Mouse (Mus musculus): ENCODE measurements at regions not wholly inside any gene's neighbourhood (a gene's known extent, or its start where the extent isn't known, plus 50 kb on each side); places are given as distances from the start of the nearest gene placed in this dataset.

- ATAC-seq (replicated peaks; ENCODE audit: extremely low read depth, insufficient read depth, low FRiP score), result no peak
- no peak overlapping the region for H3K4me3 ChIP-seq (ENCODE audit: low read length)
These were observed 322.0 kb upstream of the Itga1 start for GRCm38 (mm10) chr13:115423761-115424160.

GRCm38 (mm10) chr13:115421483-115421882 lies 319.7 kb upstream of the Itga1 start:
- Histone ChIP-seq H3K36me3 (ENCODE audit: control insufficient read depth, insufficient read depth) (no peaks in the 10 kb centered on the region), H3K9me3 (replicated peaks; ENCODE audit: control insufficient read depth, low read length) (no peaks in the 10 kb centered on the region), H3K27ac (ENCODE audit: low read length) (no peak overlapping the region), H3K9ac (ENCODE audit: low read length) (no peak overlapping the region), H3K27me3 (ENCODE audit: control insufficient read depth, insufficient read depth, low read length) (no peaks in the 10 kb centered on the region), H3K4me2 (ENCODE audit: low read depth, low read length) (no peak overlapping the region), H3K4me3 (ENCODE audit: low read length) (no peak overlapping the region), H3K4me1 (ENCODE audit: control insufficient read depth, insufficient read depth, low read length) (no peaks in the 10 kb centered on the region)
- 50% methylated on average over 1 of the region's 1 CpGs for WGBS
- no peak for ATAC-seq (replicated peaks; ENCODE audit: extremely low read depth, insufficient read depth, low FRiP score)

More at GRCm38 (mm10) chr13:115423761-115424160, 322.0 kb upstream of the Itga1 start:
- H3K27me3 ChIP-seq (ENCODE audit: control insufficient read depth, insufficient read depth, low read length), result no peaks in the 10 kb centered on the region
- H3K4me2 ChIP-seq (ENCODE audit: low read depth, low read length), result no peak overlapping the region
- no peaks in the 10 kb centered on the region for H3K4me1 ChIP-seq (ENCODE audit: control insufficient read depth, insufficient read depth, low read length)
- 64% methylated on average over 3 of the region's 3 CpGs for WGBS
- H3K36me3 ChIP-seq (ENCODE audit: control insufficient read depth, insufficient read depth), result no peaks in the 10 kb centered on the region
- no peak overlapping the region for H3K27ac ChIP-seq (ENCODE audit: low read length)
- no peaks in the 10 kb centered on the region for H3K9me3 ChIP-seq (replicated peaks; ENCODE audit: control insufficient read depth, low read length)
- no peak overlapping the region for H3K9ac ChIP-seq (ENCODE audit: low read length)

GRCm38 (mm10) chr13:115417829-115418228 lies 316.1 kb upstream of the Itga1 start:
- Histone ChIP-seq H3K27me3 (ENCODE audit: control insufficient read depth, insufficient read depth, low read length) (no peaks in the 10 kb centered on the region), H3K27ac (ENCODE audit: low read length) (no peak overlapping the region), H3K36me3 (ENCODE audit: control insufficient read depth, insufficient read depth) (no peaks in the 10 kb centered on the region), H3K9ac (ENCODE audit: low read length) (no peak overlapping the region), H3K9me3 (replicated peaks; ENCODE audit: control insufficient read depth, low read length) (no peaks in the 10 kb centered on the region), H3K4me1 (ENCODE audit: control insufficient read depth, insufficient read depth, low read length) (no peaks in the 10 kb centered on the region), H3K4me2 (ENCODE audit: low read depth, low read length) (no peak overlapping the region), H3K4me3 (ENCODE audit: low read length) (no peak overlapping the region)
- WGBS, result 65% methylated on average over 4 of the region's 4 CpGs
- no peak for ATAC-seq (replicated peaks; ENCODE audit: extremely low read depth, insufficient read depth, low FRiP score)

- ATAC-seq (replicated peaks; ENCODE audit: extremely low read depth, insufficient read depth, low FRiP score), result no peak
These were observed 312.2 kb upstream of the Itga1 start for GRCm38 (mm10) chr13:115413721-115414531.

GRCm38 (mm10) chr13:115405916-115406315 lies 304.2 kb upstream of the Itga1 start:
- H3K27ac ChIP-seq (ENCODE audit: low read length), result no peak overlapping the region
- no peak for ATAC-seq (replicated peaks; ENCODE audit: extremely low read depth, insufficient read depth, low FRiP score)
- no peak overlapping the region for H3K9ac ChIP-seq (ENCODE audit: low read length)
- no peaks in the 10 kb centered on the region for H3K27me3 ChIP-seq (ENCODE audit: control insufficient read depth, insufficient read depth, low read length)
- no peaks in the 10 kb centered on the region for H3K4me1 ChIP-seq (ENCODE audit: control insufficient read depth, insufficient read depth, low read length)
- H3K4me2 ChIP-seq (ENCODE audit: low read depth, low read length), result no peak overlapping the region
- H3K36me3 ChIP-seq (ENCODE audit: control insufficient read depth, insufficient read depth), result no peaks in the 10 kb centered on the region
- 59% methylated on average over 1 of the region's 1 CpGs for WGBS
- H3K9me3 ChIP-seq (replicated peaks; ENCODE audit: control insufficient read depth, low read length), result no peaks in the 10 kb centered on the region
- H3K4me3 ChIP-seq (ENCODE audit: low read length), result no peak overlapping the region

More at GRCm38 (mm10) chr13:115413721-115414531, 312.2 kb upstream of the Itga1 start:
- Histone ChIP-seq H3K9me3 (replicated peaks; ENCODE audit: control insufficient read depth, low read length) (no peaks in the 10 kb centered on the region), H3K4me1 (ENCODE audit: control insufficient read depth, insufficient read depth, low read length) (no peaks in the 10 kb centered on the region), H3K27ac (ENCODE audit: low read length) (no peak overlapping the region), H3K4me2 (ENCODE audit: low read depth, low read length) (no peak overlapping the region), H3K4me3 (ENCODE audit: low read length) (no peak overlapping the region), H3K9ac (ENCODE audit: low read length) (no peak overlapping the region), H3K36me3 (ENCODE audit: control insufficient read depth, insufficient read depth) (no peaks in the 10 kb centered on the region), H3K27me3 (ENCODE audit: control insufficient read depth, insufficient read depth, low read length) (no peaks in the 10 kb centered on the region)
- WGBS, result 75% methylated on average over 9 of the region's 9 CpGs

GRCm38 (mm10) chr13:115400706-115401215 lies 299.0 kb upstream of the Itga1 start:
- Histone ChIP-seq H3K27ac (ENCODE audit: low read length) (no peak overlapping the region), H3K4me1 (ENCODE audit: control insufficient read depth, insufficient read depth, low read length) (no peaks in the 10 kb centered on the region), H3K9me3 (replicated peaks; ENCODE audit: control insufficient read depth, low read length) (no peaks in the 10 kb centered on the region), H3K36me3 (ENCODE audit: control insufficient read depth, insufficient read depth) (no peaks in the 10 kb centered on the region), H3K27me3 (ENCODE audit: control insufficient read depth, insufficient read depth, low read length) (no peaks in the 10 kb centered on the region), H3K9ac (ENCODE audit: low read length) (no peak overlapping the region), H3K4me3 (ENCODE audit: low read length) (no peak overlapping the region), H3K4me2 (ENCODE audit: low read depth, low read length) (no peak overlapping the region)
- WGBS, result 68% methylated on average over 4 of the region's 4 CpGs
- ATAC-seq (replicated peaks; ENCODE audit: extremely low read depth, insufficient read depth, low FRiP score), result no peak

- Histone ChIP-seq H3K9ac (ENCODE audit: low read length) (no peak overlapping the region), H3K4me2 (ENCODE audit: low read depth, low read length) (no peak overlapping the region), H3K9me3 (replicated peaks; ENCODE audit: control insufficient read depth, low read length) (no peaks in the 10 kb centered on the region), H3K27me3 (ENCODE audit: control insufficient read depth, insufficient read depth, low read length) (no peaks in the 10 kb centered on the region), H3K4me3 (ENCODE audit: low read length) (no peak overlapping the region), H3K4me1 (ENCODE audit: control insufficient read depth, insufficient read depth, low read length) (no peaks in the 10 kb centered on the region), H3K36me3 (ENCODE audit: control insufficient read depth, insufficient read depth) (no peaks in the 10 kb centered on the region), H3K27ac (ENCODE audit: low read length) (no peak overlapping the region)
- WGBS, result 56% methylated on average over 3 of the region's 3 CpGs
- ATAC-seq (replicated peaks; ENCODE audit: extremely low read depth, insufficient read depth, low FRiP score), result no peak
These were observed 277.9 kb upstream of the Itga1 start for GRCm38 (mm10) chr13:115379682-115380081.

- no peaks in the 10 kb centered on the region for H3K4me1 ChIP-seq (ENCODE audit: control insufficient read depth, insufficient read depth, low read length)
- no peak overlapping the region for H3K4me2 ChIP-seq (ENCODE audit: low read depth, low read length)
- no peak for ATAC-seq (replicated peaks; ENCODE audit: extremely low read depth, insufficient read depth, low FRiP score)
- no peaks in the 10 kb centered on the region for H3K27me3 ChIP-seq (ENCODE audit: control insufficient read depth, insufficient read depth, low read length)
- H3K4me3 ChIP-seq (ENCODE audit: low read length), result no peak overlapping the region
- WGBS, result 75% methylated on average over 16 of the region's 16 CpGs
- no peaks in the 10 kb centered on the region for H3K36me3 ChIP-seq (ENCODE audit: control insufficient read depth, insufficient read depth)
- H3K9me3 ChIP-seq (replicated peaks; ENCODE audit: control insufficient read depth, low read length), result no peaks in the 10 kb centered on the region
- no peak overlapping the region for H3K27ac ChIP-seq (ENCODE audit: low read length)
- no peak overlapping the region for H3K9ac ChIP-seq (ENCODE audit: low read length)
These were observed 274.6 kb upstream of the Itga1 start for GRCm38 (mm10) chr13:115376180-115376880.

- WGBS, result 68% methylated on average over 8 of the region's 8 CpGs
- H3K36me3 ChIP-seq (ENCODE audit: control insufficient read depth, insufficient read depth), result no peaks in the 10 kb centered on the region
- H3K9me3 ChIP-seq (replicated peaks; ENCODE audit: control insufficient read depth, low read length), result no peaks in the 10 kb centered on the region
- no peak for ATAC-seq (replicated peaks; ENCODE audit: extremely low read depth, insufficient read depth, low FRiP score)
- no peaks in the 10 kb centered on the region for H3K4me1 ChIP-seq (ENCODE audit: control insufficient read depth, insufficient read depth, low read length)
- no peaks in the 10 kb centered on the region for H3K27me3 ChIP-seq (ENCODE audit: control insufficient read depth, insufficient read depth, low read length)
- no peak overlapping the region for H3K4me3 ChIP-seq (ENCODE audit: low read length)
- no peak overlapping the region for H3K9ac ChIP-seq (ENCODE audit: low read length)
- no peak overlapping the region for H3K4me2 ChIP-seq (ENCODE audit: low read depth, low read length)
- H3K27ac ChIP-seq (ENCODE audit: low read length), result no peak overlapping the region
These were observed 259.7 kb upstream of the Itga1 start for GRCm38 (mm10) chr13:115361457-115361856.
